Mouse (Mus musculus) embryonic fibroblast, embryonic 13.5 days (primary cell): Measurements from ENCODE around the gene Sema5a.

Experiments used
- CTCF ChIP-seq: IDR thresholded peaks from 2 replicates; pipeline ENCODE4 v1.5.1; 2011; ENCODE audit warnings: mild to moderate bottlenecking, control low read depth, low read length, moderate library complexity, borderline replicate concordance; ENCODE audit not compliant: insufficient read depth
- POLR2A ChIP-seq: IDR thresholded peaks from 2 replicates; pipeline ENCODE4 v1.6.1; 2011; ENCODE audit warnings: low read depth, mild to moderate bottlenecking, control low read depth, low read length, moderate library complexity

GRCm38 (mm10) chr15:32447558-32448349, 203.1 kb downstream of the Sema5a start:
- TF ChIP-seq POLR2A (no peak), CTCF (no peak)
